Mouse (Mus musculus) heart, adult 18-20 months (tissue): ENCODE data around the gene Psip1. TPM values are rescaled to one million over a fixed set of nuclear protein-coding genes. Genes with fewer than 3 reads are reported as not detected.
A peak's percentile ranks its signal among the peaks of the same experiment; 100 is the strongest.

ENCODE experiments used
- DNase-seq, 2 experiments: peaks; one replicate each; pipeline ENCODE4 v3.0.0; 2021 to 2022; ENCODE audit warnings: mixed read lengths in 1 of 2
- total RNA-seq, 2 experiments: library from RNA; stranded (reverse); gene quantifications; 2 replicates each; pipeline ENCODE4 v1.2.3; 2021

Gene Psip1
- total RNA-seq, 2 experiments from 2014 or later = 17.5 to 21.6 TPM

GRCm38 (mm10) chr4:83417820-83418186 is 68.5 kb downstream of the Psip1 start:
- no peak for DNase-seq

GRCm38 (mm10) chr4:83417160-83417819 is 69.0 kb downstream of the Psip1 start, which contains the start of gene Snapc3:
Snapc3 (plus strand) TSS chr4:83417724.
- DNase-seq = peak; percentile 96 to 98

GRCm38 (mm10) chr4:83414241-83414824 is 71.9 kb downstream of the Psip1 start:
- no peak for DNase-seq

GRCm38 (mm10) chr4:83412060-83412459 is 74.2 kb downstream of the Psip1 start:
- no peak for DNase-seq

GRCm38 (mm10) chr4:83409867-83410505 is 76.3 kb downstream of the Psip1 start:
- peak in 1 of 2 experiments; percentile 27 for DNase-seq

GRCm38 (mm10) chr4:83407688-83408087 is 78.6 kb downstream of the Psip1 start:
- DNase-seq = peak in 1 of 2 experiments; percentile 35

Other genes starting within 250 kb of the Psip1 start
- gene Ttc39b, start 162.2 kb downstream of the Psip1 start, total RNA-seq = 10 to 100 TPM; 14.8 to 20.9 TPM
- 10 to 100 TPM; 15.2 to 18.8 TPM for gene Snapc3, start 68.7 kb downstream of the Psip1 start, total RNA-seq
- gene Ccdc171, start 39.1 kb upstream of the Psip1 start, total RNA-seq = 1 to 10 TPM in 1 of 2 experiments, under 1 TPM in 1; 0.52 to 1.2 TPM